Mouse (Mus musculus) B cell, adult 2 months (primary cell): Measurements from ENCODE around the gene Igbp1.

Source experiments
- DNase-seq, 2 experiments: peaks; one replicate each; pipeline ENCODE4 v3.0.0; 2022

The Igbp1 gene

DNA sequence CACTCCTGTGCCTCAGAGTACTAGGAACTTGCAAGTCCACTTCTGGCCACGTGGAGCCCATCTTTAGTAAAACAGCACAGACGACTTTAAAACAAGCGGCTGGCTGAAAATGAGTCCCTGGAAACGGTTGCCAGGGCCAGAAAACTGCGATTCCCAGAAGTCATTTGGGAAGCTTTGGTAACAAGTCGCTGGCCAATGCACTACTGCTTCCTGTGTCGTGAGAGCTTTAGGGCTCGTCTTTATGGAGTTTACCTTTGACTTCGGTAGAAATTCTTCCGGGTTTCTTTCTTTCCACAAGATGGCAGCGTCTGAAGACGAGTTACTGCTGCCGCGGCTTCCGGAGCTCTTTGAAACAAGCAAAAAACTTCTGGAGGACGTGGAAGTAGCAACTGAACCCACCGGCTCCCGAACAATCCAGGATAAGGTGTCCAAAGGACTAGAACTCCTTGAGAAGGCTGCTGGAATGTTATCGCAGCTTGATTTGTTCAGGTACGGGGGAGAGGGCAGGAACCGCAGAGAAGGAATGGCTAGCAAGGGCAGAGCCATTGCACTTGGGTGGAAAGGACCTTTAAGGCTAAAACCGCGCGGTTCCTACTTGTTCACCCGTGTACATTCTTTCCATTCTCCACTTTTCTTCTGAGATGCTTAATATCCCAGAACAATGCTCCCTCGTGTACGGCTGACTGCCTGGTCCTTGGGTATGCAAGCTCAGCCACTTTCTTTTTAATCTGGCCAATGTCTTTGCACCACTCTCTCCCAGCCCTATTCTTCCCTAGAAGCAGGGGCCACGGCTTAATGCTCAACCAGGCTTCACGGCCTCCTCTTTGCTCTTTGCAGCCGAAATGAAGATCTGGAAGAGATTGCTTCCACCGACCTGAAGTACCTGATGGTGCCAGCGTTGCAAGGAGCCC, at the start of gene Igbp1:
Gene Igbp1, plus strand, starts transcription at position 224 of the 911 bp plus-strand sequence.
- peak; percentile 70 to 73 for DNase-seq

DNA sequence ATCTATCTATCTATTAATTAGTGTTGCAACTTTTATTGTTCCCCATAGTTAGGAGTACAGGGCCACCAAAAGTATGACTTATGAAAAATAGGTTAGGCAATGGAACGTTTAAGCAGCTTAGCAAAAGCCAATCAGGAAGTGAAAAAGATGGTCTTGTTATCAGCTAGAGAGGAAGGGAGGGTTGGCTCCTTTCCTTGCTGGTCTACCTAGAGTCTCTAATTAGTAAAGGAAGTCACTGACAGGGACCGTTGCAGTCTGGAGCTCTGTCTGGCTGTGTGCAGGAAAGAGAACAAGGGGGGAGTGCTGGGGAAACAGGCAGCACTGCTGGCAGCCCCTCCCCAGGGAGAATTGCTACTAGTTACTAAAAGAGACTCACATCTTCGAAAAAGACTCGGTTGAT, 26.0 kb upstream of the Igbp1 start:
- DNase-seq, result no peak

DNA sequence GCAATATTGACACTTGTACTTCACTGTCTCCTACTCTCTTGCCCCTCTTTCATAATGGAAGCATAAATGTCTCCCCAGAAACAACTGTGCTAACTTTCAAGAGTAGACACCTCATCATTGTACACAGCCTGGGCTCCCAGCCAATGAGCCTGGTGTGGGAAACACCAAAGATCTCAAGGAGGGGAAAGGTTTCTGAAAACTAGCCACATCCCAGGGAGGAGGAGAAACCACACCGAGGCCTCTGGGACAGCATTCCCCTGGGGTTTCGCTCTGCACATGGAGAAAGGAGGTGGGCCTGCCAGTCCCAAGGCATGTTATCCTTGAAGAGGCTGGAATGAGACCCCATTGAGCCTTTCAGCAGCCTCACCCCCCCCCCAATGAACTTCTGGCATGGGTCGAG, 24.0 kb upstream of the Igbp1 start:
- no peak for DNase-seq

DNA sequence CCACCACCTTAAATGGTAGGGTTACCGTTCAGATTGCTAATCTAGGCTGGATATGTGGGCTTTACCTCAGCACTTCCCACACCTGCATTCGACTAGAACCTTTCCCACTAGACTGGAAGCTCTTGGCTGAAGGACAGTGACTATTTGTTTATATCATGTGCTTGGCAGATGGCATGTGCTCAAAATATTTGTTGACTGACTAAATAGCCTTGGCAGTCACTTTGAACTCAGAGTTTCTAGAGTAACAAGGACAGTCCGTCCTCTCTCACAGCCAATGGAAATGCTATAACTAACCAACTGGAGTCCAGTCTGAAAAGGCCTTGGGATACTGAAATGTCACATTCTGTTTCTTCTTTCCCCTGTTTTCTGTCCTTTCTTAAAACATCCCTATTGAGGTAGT, 22.6 kb upstream of the Igbp1 start:
- DNase-seq, result no peak

DNA sequence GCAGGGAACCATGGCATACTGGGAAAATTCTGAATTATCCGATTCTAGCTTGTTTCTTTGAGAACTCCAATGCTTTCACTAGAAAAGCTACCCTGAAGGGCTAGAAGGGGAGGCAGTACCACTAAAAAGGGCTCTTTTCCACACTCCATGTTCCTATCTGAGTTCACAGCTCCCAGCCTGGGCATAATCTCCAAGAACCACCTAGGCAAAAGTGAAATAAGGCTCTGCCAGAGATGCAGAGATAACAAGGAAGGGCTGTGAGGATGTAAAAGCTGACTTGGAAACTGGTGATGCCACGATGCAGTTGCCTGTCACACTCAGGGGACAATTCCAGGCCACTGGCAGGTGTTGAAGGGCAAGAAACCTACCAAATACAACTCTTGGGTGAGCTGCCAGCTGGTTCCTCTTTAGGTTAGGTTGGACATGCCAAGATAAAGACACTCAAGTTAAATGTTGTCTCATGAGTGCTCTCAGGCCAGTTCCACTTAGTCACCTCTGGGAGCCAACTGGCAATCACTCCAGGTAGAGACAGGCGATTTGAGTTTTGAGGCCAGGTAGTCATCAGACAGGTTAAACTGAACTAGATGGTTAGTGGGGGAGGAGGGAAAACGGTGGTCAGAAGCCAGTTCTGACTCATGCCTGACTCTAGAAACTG, 18.4 kb upstream of the Igbp1 start:
- DNase-seq, result no peak

DNA sequence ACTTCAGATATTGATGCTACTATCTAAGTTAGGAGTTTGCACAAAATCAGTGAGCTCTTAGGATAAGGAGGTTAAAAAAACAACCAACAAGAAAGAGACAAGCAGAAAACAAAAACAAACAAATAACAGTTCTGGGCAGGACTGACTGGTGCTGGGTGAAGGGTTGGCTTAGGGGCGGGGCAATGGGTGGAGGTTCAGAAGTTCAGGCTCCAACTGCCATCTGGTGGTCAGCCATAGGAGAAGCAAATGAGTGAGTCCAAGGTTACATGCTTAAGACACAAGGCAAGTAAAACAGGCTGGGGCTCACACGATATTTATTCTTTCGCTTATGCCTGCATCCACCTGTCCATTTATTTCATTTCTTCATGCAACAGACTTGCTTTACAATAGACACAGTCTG, 13.8 kb upstream of the Igbp1 start:
- peak; percentile 73 to 75 for DNase-seq

DNA sequence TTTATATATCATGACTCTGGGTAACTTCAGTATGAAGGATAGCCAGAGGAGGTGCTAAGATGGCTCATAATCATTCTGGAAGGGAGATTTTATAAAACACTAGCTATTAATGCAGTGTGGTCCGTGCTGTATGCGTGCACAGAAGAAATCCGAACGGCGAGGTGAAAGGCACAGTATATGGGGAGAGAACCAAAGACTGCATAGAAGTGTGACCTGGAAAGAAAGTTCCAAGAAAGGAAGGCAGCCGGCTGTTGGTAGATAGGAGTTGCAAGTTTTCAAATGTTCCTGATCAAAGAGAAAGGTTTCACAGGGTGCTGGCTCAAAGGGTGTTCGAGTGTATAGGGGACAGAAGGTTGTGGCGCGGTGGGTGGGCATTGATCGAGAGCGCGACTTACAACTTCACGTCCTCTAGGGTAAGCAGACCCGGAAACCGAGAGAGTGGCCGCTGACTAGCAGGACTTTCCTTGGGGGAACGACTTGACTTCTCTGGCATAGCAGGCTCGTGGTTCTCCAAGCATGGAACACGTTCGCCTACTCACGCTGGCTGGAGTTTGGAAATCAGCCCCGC, 507 bp upstream of the Igbp1 start:
- DNase-seq, result no peak

DNA sequence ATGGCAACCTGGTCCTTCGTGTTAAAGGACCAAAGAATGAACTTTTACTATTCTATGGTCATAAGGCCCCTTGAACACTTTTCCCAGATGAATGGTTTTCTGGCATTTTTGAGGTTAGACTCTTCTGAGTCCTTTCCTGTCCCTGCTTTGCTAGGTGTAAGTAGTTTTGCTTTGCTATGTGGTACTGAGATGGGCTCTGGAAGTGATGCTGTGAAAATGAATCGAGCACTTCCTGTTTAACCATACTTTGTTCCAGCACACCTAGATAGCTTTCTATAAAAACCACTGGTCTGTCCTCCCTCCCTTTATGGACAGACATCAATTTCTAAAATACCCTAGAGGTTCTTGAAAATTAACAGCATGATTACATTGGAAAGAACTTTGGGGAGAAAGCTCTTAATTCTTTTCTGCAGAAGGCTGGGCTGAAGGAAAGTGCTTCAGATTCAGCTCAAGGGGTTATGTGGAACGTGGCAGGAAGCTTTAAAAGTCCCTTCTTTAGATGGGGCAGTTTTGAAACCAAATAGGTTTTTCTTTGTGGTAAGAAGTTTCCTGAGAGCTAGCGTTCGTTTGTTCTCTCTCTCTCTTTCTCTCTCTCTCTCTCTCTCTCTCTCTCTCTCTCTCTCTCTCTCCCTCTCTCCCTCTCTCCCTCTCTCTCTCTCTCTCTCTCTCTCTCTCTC, 10.2 kb downstream of the Igbp1 start:
- no peak for DNase-seq

DNA sequence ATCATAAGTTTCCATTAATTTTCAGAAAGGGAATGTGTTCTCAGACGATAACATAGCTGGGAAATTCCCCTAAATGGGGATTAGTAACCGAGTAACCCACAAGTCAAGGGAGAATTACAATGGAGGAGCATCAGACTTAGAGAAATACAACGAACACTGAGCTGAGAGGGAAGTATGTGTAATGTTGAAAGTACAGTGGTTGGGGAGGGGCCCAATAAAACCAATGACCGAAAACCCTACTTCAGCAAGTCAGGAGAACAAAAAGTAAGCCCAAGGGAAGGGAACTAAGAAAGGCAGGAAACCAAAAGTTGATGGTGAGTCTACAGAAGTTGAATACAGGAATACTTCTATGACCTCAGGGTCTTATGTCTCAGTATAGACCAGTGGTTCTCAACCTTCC, 14.1 kb downstream of the Igbp1 start:
- no peak for DNase-seq

DNA sequence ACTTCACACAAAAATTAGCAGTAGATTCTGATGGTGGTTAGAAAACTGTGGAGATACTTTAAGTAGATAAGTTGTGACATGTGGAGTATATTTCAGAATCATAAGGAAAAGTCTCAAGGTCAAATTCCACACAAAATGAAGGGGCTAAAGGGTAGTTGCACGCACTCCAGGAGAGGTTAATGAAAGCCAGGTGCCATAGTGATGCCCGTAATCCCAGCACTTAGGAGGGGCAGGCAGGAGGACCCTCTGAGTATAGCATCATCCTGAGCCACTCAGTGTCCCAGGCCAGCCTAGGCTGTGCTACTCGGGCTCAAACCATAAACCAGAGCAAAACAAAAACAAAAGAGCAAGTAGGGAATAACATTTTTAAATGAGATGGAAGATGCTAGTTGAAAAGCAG, 15.8 kb downstream of the Igbp1 start:
- DNase-seq, result no peak

DNA sequence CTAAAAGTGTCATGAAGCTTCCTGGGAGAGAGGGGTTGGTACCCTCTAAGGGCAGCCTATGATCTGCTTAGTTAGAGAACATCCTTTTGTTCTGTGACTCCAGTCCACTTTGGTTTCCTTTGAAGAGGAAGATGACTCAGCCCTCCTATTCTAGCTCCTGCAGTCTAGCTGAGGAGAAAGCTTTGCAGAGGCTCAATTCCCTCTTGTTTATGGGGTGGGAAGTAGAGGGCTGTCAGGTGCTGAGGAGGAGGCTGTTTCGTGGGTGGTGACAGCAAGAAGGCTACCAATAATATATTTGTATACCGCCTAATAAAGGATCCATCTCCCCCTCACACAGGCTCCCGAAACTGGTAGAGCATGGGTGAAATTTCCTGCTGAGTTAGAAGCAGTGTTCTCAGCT, 22.6 kb downstream of the Igbp1 start:
- no peak for DNase-seq

DNA sequence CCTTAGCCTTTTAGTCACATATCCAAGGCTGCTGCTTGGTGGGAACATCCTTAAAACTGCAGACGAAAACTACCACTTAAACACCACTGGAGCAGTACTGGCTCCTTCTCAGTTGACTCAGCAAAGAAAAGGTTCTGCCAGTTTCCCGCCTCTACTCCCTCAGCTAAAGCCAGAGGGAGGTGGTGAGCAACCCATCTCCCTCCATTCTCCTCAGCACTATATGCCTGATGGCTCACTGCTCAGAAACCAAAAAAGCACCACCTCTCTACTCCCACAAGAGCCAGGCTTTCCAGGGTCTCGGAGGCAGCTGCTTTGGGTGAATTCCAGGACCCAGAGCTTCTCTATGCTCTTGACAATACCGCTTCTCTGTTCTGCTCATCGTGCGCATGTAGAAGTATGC, 23.5 kb downstream of the Igbp1 start:
- DNase-seq, result no peak

DNA sequence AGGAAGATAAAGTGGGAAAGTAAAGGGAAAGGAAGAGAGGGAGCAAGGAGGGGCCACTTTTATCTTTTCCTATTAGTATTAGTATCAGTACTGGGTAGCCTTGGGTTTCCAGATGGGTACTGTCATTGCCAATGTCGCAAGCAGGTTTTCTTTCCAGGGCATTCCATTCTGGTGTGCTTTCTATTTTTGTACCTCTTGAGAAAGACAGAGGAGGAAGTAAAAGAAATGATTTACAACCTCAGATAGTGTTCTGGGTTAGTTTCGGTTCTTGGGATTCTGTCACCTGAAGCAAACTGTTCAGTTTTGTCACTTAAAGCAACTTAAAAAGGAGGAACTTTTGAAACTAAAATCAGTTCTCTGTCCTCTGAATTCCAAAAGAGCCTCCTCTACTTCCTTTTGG, 24.4 kb downstream of the Igbp1 start:
- DNase-seq, result no peak

DNA sequence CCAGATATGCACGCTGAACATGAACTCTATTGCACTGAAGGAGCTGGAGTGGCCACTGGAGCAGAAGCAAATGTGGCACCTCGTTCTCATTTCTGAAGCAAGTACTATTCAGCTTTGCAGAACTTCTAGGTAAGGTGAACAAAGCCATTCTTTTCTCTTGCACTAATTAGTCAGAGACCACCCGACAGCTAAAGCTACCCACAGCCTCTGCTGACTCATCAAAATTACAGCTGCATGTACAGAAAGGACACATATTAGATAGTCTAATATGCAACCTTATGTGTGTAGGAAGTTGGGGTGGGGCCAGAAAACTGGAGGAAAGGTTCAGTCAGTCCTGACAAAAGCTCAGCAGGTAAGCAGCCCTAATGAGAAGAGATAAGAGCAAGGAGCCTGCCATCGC, 30.4 kb downstream of the Igbp1 start, which contains the start of gene Dgat2l6:
Gene Dgat2l6, plus strand, starts transcription at position 368 of the 400 bp plus-strand sequence.
- DNase-seq, result no peak

DNA sequence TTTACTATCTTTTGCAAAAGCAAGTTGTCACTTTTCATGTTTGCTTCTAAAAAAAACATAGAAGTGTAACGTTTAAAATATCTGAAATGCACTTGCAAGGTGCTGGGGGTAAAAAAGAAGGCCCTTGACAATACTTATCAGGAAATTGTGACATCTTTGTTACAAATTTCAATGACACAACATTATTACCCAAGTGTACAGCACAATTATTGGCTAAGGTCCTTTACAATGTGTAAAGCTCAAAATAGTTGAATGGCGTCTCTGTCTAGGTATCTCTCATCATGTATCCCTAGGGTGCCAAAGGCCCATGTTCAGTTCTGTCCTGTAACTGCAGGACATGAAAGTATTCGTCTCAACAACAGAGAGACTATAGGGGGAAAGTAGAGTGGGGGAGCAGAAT, 61.9 kb downstream of the Igbp1 start:
- DNase-seq, result no peak

DNA sequence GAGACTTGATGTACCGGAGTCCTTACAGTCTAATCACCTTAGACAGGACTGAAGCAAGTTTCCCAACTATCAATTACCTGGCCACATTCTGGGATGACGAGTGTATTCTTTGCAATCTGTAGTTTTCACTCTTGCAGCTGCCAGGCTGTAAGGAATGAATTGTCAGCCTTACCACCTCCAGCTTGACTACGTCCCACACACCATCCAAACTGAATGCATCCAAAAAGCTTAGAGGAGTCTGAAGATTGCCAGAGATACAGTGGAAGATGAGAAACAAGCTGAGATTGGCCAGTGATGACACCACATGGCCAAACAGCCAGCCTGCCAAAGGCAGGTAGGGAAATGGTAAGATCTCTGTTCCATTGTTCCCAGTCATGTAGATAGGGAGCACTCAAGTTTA, 71.6 kb downstream of the Igbp1 start:
- DNase-seq, result no peak
